Mouse (Mus musculus) liver, embryonic 14.5 days (tissue): ENCODE results near the gene Cldn3. TPM values are rescaled to one million over a fixed set of nuclear protein-coding genes. Genes with fewer than 3 reads are reported as not detected.

Experiments used
- ATAC-seq: fragments of 200-750 bp; cut with Nextera tagmentation; 2 replicates; pipeline ENCODE4 v1.8.0; 2017; ENCODE audit warnings: moderate number of reproducible peaks, mild to moderate bottlenecking, moderate library complexity; ENCODE audit not compliant: insufficient read depth
- DNase-seq, 3 experiments: peaks; one replicate each; pipeline ENCODE4 v3.0.0-alpha.2; 2012 to 2013; ENCODE audit warnings: low read depth in 3 of 3, low spot score in 3 of 3
- H3K27ac ChIP-seq: fragments of 300-500 bp; sonication (generic); 2 replicates; pipeline ENCODE4 v1.5.1; 2014; ENCODE audit warnings: moderate library complexity, mild to moderate bottlenecking, control low read depth, inconsistent platforms
- H3K27me3 ChIP-seq: fragments of 300-500 bp; sonication (generic); 2 replicates; pipeline ENCODE4 v1.6.1; 2014; ENCODE audit warnings: mild to moderate bottlenecking, low read length, moderate library complexity; ENCODE audit not compliant: control insufficient read depth, insufficient read depth
- H3K36me3 ChIP-seq: fragments of 300-500 bp; sonication (generic); replicated peaks from 2 replicates; pipeline ENCODE4 v1.6.1; 2014; ENCODE audit warnings: low read depth; ENCODE audit not compliant: control insufficient read depth, insufficient read depth
- H3K4me1 ChIP-seq, 2 experiments: fragments of 200-500 bp in 1 of 2; fragments of 300-500 bp in 1 of 2; sonication (generic) in 1 of 2; replicated peaks; 2 replicates each; pipeline ENCODE4 v1.6.1; 2012 to 2014; ENCODE audit warnings: antibody characterized with exemption in 1 of 2, inconsistent platforms in 1 of 2, low read length in 1 of 2; ENCODE audit not compliant: control insufficient read depth in 2 of 2, insufficient read depth in 2 of 2
- H3K4me2 ChIP-seq: fragments of 300-500 bp; sonication (generic); 2 replicates; pipeline ENCODE4 v1.6.1; 2014; ENCODE audit warnings: low read depth, mild to moderate bottlenecking, control low read depth, moderate library complexity
- H3K4me3 ChIP-seq, 2 experiments: fragments of 200-500 bp in 1 of 2; fragments of 300-500 bp in 1 of 2; sonication (generic) in 1 of 2; 2 replicates each; pipeline ENCODE4 v1.5.1; 2012 to 2014; ENCODE audit warnings: low read depth in 2 of 2, low read length in 2 of 2, mild to moderate bottlenecking in 2 of 2, control low read depth in 1 of 2, inconsistent platforms in 1 of 2, moderate library complexity in 1 of 2; ENCODE audit not compliant: insufficient read depth in 1 of 2
- H3K9ac ChIP-seq: fragments of 300-500 bp; sonication (generic); replicated peaks from 2 replicates; pipeline ENCODE4 v1.6.1; 2014; ENCODE audit warnings: mild to moderate bottlenecking, control low read depth, moderate library complexity
- H3K9me3 ChIP-seq: fragments of 300-500 bp; sonication (generic); 2 replicates; pipeline ENCODE4 v1.6.1; 2016; ENCODE audit warnings: low read length, mixed read lengths; ENCODE audit not compliant: control insufficient read depth
- CTCF ChIP-seq: IDR thresholded peaks from 2 replicates; pipeline ENCODE4 v1.5.1; 2016; ENCODE audit warnings: antibody characterized with exemption, low read depth, control low read depth
- EP300 ChIP-seq: IDR thresholded peaks from 2 replicates; pipeline ENCODE4 v1.6.1; 2016; ENCODE audit warnings: antibody characterized with exemption, low read depth
- WGBS: fragments of 180-500 bp; shearing (Covaris S2); extraction: QIAGEN DNeasy Blood & Tissue Kit; methylation state at CpG from one replicate; pipeline ENCODE4 v1.1.7; 2014; ENCODE audit not compliant: insufficient replicate concordance; 5-methylcytosine and 5-hydroxymethylcytosine counted together
- polyA plus RNA-seq, 2 experiments: library from polyadenylated mRNA; depleted of rRNA in 1 of 2; stranded (reverse) in 1 of 2; unstranded in 1 of 2; fragments of >200 nt; fragmentation: Nextera tagmentation in 1 of 2; extraction: Ambion mirVana in 1 of 2; gene quantifications; 2 replicates each; pipeline versions ENCODE4 v1.2.1 to v1.2.3; 2012 to 2014

Gene Cldn3
- polyA plus RNA-seq, 2 experiments: 0.43 to 0.47 TPM

DNA sequence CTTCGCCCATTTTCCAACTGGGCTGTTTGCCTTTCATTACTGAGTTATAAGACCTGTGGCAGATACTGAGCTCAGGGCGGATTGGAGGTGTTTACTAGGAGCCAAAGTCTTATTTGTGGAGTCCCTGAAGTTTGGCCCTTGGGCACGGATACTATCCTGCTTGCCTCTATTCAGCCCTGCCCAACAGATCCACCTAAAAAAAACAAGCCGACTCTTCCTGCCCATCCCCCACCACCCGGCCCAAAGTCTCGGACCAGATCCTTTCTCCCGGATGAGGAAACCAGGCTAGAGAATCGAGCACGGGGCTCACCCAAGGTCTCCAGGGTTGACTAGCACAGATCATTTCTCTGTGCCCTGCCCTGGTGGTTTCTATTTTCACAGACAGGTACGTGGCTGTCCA is 4.9 kb upstream of the Cldn3 start:
- H3K9me3 ChIP-seq: no peaks in the 10 kb centered on the region
- peak overlapping the region; percentile 2; the same call in 1 of the 2 replicates for H3K4me2 ChIP-seq
- no peaks in the 10 kb centered on the region for H3K36me3 ChIP-seq
- peaks cover 22% of the 10 kb centered on the region for H3K27me3 ChIP-seq
- H3K27ac ChIP-seq: no peak overlapping the region
- no peak for ATAC-seq
- no peak overlapping the region for H3K9ac ChIP-seq
- TF ChIP-seq EP300 (no peak), CTCF (no peak)
- DNase-seq: no peak
- H3K4me1 ChIP-seq: peaks cover 6 to 27% of the 10 kb centered on the region in 2 experiments
- no peak overlapping the region for H3K4me3 ChIP-seq
- WGBS: 36% methylated on average over 10 of the region's 10 CpGs

GRCm38 (mm10) chr5:134983111-134983510 is 2.9 kb upstream of the Cldn3 start:
- no peak overlapping the region for H3K27ac ChIP-seq
- H3K27me3 ChIP-seq: peaks cover 42% of the 10 kb centered on the region
- H3K9ac ChIP-seq: no peak overlapping the region
- WGBS: 42% methylated on average over 1 of the region's 1 CpGs
- no peak for TF ChIP-seq EP300
- TF ChIP-seq CTCF: no peak
- DNase-seq (no peak), ATAC-seq (no peak)
- no peaks in the 10 kb centered on the region for H3K9me3 ChIP-seq
- H3K36me3 ChIP-seq: no peaks in the 10 kb centered on the region
- peaks cover 0 to 14% of the 10 kb centered on the region in 2 experiments; a peak in 2 of 4 replicates for H3K4me1 ChIP-seq
- H3K4me3 ChIP-seq: no peak overlapping the region
- H3K4me2 ChIP-seq: no peak overlapping the region

- H3K27me3 ChIP-seq: peaks cover 46% of the 10 kb centered on the region
- TF ChIP-seq EP300 (no peak), CTCF (no peak)
These were observed 2.2 kb upstream of the Cldn3 start for GRCm38 (mm10) chr5:134983771-134984170.

GRCm38 (mm10) chr5:134986298-134987268 is 569 bp downstream of the Cldn3 start:
- Histone ChIP-seq H3K27me3 (peaks cover 61% of the 10 kb centered on the region), H3K9ac (no peak overlapping the region), H3K36me3 (no peaks in the 10 kb centered on the region), H3K4me1 (0 out of 4 replicates have a peak, but pooled peaks cover 0 to 3% of the 10 kb centered on the region in 2 experiments), H3K9me3 (no peaks in the 10 kb centered on the region), H3K4me2 (peak overlapping the region; percentile 42), H3K4me3 (peak overlapping the region in 1 of 2 experiments; percentile 21; a peak in 1 of 4 replicates), H3K27ac (no peak overlapping the region)
- 5% methylated on average over 79 of the region's 79 CpGs for WGBS
- ATAC-seq (no peak), DNase-seq (no peak)
- TF ChIP-seq EP300 (no peak), CTCF (no peak)

More at GRCm38 (mm10) chr5:134983771-134984170, 2.2 kb upstream of the Cldn3 start:
- no peak overlapping the region for H3K27ac ChIP-seq
- no peak overlapping the region for H3K9ac ChIP-seq
- DNase-seq (no peak), ATAC-seq (no peak)
- no peaks in the 10 kb centered on the region for H3K36me3 ChIP-seq
- peaks cover 0 to 14% of the 10 kb centered on the region in 2 experiments; a peak in 2 of 4 replicates for H3K4me1 ChIP-seq
- no peak overlapping the region for H3K4me3 ChIP-seq
- H3K4me2 ChIP-seq: no peak overlapping the region
- H3K9me3 ChIP-seq: no peaks in the 10 kb centered on the region
- WGBS: 36% methylated on average over 3 of the region's 3 CpGs

DNA sequence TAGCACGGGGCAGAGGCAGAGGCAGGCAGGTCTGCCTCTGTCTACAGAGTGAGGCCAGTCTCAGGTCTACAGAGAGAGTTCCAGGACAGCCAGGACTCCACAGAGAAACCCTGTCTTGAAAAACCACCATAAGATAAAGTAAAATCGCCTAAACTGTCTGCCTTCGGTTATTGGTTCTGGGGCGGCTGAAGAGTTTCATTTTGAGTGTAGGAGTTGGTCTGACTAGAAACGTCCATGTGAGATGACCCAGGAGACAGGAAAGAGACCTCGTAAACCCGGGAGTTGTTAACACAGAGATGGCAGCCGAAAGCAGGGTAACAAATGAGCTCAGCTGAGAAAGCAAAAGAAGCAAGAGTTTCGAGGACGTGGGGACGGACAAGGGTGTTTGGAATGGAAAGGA is 3.2 kb downstream of the Cldn3 start:
- no peaks in the 10 kb centered on the region for H3K36me3 ChIP-seq
- H3K4me1 ChIP-seq: 0 out of 4 replicates have a peak, but pooled peaks cover 0 to 2% of the 10 kb centered on the region in 2 experiments
- H3K9ac ChIP-seq: no peak overlapping the region
- no peak overlapping the region for H3K4me3 ChIP-seq
- WGBS: 38% methylated on average over 11 of the region's 11 CpGs
- H3K27me3 ChIP-seq: peaks cover 57% of the 10 kb centered on the region
- no peaks in the 10 kb centered on the region for H3K9me3 ChIP-seq
- ATAC-seq: no peak
- H3K27ac ChIP-seq: no peak overlapping the region
- DNase-seq: no peak
- no peak for TF ChIP-seq EP300
- no peak for TF ChIP-seq CTCF
- H3K4me2 ChIP-seq: no peak overlapping the region
